Mouse (Mus musculus) kidney, adult 8-10 months (tissue): ENCODE results near the gene Carhsp1.

Experiments used
- DNase-seq, 2 experiments: peaks; one replicate each; pipeline ENCODE4 v3.0.0; 2022

Gene Carhsp1

DNA sequence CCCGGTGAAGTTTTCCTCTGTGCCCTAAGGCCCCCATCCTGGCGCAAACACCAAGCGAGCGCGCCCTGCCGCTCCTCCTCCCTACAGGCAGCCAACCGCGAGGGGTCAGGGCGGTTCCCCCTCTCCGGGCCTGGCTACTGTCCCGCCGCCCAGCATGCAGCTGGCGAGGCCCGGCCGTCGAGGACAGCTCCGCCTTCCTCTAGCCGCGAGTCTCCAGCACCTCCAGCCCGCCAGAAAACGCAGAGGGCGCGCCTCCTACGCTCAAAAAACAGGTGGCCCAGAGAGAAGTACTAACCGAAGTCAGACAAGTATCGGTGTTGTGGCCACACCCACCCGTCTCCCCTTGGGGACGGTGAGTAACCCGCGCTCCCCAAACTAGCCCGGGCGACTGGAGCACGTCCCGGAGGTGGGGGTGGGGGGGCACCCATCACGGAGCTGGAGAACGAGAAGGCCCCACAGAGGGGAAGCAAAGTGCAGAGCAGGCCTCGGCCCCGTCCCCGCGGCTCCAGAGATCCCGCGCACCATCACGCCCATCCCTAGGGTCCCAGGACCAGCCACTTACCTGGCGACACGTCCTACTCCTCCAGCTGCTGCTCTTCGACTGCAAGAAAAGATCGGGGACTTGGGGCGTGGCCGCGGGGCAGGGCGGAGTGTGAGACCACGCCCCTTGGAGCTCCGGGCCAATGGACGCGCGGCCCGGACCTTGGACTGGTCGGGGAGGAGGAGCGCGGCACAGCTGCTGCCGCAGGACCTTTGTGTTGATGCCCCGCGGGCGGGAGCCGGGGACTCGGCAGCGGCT, at the start of gene Carhsp1:
Gene Carhsp1, minus strand, starts transcription at position 605 of the 799 bp plus-strand sequence.
- peak; percentile 96 to 97 for DNase-seq

DNA sequence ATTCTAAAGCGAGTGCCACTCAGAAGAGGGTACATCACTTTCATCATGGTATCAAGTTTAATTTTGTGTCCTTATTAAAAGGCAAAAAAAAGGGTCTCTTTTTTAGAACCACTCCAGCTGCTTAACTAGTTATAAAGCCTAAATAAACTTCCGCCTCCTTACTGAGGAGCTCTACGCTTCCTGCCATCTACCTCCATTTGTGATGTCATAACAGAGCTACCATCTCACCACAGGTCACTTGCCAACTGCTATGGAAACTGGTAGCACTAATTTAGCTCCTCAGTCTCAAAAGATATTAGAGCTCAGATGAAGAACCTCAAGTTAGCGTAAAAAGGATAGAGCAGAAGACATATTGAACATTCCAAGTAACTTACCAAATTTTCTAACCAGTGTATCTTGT, 48.5 kb upstream of the Carhsp1 start:
- DNase-seq, result no peak

DNA sequence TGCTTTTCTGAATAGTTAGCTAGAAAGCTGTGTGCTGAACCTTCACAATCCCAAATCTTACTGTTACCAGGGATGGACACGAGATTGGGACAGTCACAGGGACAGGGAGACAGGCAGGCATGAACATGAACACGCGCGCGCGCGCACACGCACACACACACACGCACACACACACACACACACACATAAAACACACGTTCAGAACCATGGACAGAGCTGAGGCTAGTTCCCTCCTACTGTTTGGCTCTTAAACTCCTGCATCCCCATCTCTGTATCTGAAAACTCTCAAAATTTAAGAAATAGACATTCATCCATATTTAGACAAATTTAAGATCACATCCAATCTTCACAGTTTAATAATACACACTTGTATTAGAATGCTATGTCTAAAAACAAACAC, 45.8 kb upstream of the Carhsp1 start:
- DNase-seq, result no peak

DNA sequence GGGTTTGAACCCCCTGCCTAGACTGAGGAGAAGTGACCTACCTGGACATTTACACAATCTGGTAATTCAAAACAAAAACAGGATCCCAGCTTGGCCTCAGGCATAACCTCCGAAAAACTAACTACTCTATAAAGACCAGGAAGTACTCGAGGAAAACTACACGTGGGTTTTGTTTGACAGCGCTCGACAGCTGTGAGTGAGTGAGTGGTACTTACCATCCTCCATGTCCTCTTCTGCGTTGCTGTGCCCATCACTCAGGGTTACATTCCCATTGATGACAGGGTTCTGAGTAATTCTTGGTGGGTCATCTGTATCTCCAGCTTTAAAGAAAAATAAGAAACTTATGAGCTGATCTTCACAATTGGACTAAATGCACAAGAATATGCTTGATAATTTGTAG, 44.3 kb upstream of the Carhsp1 start:
- DNase-seq, result no peak

DNA sequence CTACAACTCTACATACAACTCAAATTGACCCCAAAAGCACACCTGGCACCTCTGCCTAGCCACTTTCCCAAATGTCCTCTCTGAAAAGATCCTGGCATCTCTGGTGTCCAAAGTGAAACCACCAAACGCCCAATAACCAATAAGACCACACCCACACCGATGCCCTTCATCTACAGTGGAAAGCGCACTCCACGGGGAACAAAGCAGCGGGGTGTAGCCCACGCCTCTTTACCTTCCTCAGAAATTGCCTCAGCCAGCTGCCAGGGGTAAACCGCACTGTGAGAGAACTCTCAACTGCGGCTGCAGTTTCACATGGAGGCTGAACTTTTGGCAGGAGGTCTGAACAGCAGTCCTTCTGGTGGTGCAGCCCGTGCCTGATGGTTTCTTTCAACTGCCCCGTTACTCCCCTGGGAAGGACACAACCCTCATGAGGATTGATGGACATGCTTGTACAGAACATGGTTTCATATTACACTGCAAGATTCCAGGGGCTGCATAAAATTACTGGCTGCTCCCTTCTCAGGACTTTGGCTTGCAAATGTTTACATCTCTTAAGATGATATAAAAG, 43.6 kb upstream of the Carhsp1 start:
- DNase-seq, result no peak

DNA sequence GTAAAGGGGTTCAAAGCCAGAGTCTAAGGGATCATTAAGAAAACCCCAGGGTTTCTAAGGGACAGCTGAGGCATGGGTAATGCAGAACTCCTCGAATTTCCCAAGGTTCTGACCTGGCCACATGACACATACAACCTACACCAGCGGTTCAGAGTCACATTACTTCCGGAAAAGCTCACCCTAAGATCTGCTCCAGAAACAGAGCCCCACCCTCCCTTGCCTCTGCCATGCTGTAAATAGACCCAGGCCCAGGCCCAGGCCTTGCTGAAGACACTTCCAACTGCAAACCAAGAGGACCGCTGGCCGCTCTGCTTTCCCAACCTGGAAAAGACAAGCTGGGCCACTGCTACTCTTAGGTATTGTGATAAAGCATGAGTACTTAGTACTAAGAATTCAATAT, 42.9 kb upstream of the Carhsp1 start:
- no peak for DNase-seq

DNA sequence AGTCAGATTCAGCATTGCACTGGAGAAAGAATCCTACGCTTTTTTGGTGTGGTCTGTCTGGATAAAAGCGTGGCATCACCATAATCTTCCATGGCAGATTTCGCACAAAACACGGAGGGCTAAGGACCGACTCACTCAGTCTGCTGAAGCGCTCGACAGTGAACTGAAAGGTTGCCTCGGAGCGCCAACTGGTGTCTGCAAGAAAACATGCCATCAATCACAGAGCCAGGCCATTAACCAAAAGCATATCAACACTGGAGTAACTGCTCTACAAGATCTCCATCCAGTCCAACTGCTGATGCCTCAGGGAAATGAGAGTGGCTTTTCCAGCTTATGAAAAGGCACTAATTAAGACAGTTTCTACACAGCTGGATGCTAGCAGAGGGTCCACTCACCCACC, 40.0 kb upstream of the Carhsp1 start:
- no peak for DNase-seq

DNA sequence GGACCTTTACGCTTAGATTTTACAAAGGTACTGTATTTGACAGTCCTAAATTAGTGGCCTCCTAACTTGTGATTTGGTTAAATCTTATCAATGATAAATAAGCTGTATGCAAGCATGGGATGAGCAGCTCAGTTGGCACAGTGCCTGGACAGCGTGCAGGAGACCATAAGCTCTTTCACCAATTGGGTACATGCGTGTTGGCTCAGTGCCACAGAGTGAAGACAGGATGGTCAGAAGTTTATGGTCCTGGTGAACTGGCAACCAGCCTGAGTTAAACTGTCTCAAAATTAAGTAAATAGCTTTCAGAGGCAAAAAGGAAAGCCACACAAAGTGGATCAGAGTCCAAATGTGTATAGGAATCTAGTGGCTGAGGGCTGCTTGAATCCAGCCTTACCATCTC, 28.6 kb upstream of the Carhsp1 start:
- peak; percentile 71 to 80 for DNase-seq

DNA sequence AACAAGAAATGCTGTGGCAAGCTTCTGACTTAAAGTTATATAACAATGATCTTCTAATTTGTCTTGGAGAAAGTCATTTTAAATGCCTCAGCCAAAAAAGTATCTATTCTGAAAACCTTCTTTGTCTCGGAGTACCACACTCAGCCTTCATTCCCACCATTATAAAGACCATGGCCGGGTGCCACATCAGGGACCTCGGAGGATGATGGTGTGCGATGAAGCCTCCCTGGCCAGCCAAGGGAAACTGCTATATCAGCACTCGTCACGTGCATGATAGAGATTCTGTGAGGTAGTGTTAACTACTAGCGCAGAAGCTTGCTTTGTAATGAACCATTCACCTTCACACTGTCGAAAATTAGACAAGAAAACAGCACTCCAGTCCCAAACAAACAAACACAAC, 27.6 kb upstream of the Carhsp1 start:
- DNase-seq, result no peak

DNA sequence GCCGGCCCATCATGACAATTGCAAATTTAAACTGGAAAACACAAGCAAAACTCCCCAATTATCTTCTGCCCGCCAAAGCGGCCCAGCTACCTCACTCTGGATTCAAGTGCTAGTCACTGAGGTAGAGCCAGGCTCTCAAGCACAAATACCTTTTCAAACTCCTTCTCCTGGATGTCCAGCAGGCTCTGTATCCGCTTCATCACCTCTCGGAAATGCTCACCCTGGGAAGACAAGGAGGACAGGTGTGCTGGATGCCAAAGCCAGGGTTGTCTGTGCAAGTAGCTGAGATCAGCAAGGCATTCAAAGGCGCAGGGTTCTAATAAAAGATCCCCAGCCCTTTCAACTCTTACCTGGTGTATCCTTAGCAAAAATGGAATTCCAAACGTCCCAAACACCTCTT, 19.3 kb upstream of the Carhsp1 start:
- DNase-seq, result no peak

DNA sequence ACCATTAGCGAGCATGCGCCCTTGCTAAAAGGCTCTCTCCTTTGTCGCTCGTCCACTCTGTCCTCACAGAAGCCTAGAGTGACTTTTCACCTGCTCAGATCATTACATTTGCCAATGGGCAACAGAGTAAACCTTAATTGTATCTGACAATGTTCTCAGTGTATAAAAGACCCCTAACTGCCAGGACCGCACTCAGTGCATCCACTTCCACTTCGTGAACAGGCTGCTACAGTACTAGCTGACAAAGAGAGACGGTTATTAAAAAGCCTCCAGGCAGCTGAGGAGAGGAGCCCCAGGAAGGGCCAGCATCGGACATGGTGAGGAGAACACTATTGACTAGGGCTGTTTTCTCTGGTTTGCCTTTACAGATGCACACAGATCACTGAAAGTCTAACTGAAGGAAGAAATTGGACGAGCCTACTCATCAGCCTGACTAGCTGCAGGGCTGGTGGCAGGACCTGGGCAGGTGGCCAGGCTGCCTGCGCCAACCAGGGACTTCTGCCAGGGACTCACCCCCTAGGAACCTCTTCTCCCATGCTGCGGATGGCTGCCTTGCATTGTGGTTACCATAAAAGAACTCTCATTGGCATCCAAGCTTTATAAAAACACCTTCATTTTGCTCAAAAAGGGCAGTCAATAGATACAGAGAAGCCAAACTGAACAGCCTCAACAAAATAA, 18.2 kb upstream of the Carhsp1 start:
- peak; percentile 60 to 78 for DNase-seq

DNA sequence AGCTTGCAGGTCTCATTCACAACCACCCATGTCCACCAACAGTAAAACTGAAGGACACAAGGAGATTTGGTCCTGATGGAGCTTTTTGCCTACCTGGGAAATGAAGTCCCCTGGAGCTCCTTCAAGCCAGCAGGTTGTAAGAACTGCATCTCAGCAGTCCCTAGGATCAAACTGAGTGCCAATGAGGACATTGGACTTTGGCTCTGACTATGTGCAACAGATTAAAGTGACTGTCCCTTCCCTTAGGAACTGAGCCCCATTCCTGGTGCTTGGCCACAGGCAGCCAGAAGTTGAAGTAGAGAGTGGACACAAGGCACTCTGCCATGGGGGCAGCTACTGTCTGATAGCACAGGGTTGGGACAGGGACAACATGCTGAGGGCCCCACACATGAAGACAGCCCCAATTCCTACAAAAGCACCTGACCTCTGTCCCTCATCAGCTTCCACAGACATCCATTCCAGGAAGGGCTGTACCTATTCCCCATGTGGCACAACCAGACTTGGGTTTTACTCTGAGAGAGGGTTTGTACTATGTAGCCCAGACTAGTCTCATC, 15.7 kb upstream of the Carhsp1 start:
- no peak for DNase-seq

DNA sequence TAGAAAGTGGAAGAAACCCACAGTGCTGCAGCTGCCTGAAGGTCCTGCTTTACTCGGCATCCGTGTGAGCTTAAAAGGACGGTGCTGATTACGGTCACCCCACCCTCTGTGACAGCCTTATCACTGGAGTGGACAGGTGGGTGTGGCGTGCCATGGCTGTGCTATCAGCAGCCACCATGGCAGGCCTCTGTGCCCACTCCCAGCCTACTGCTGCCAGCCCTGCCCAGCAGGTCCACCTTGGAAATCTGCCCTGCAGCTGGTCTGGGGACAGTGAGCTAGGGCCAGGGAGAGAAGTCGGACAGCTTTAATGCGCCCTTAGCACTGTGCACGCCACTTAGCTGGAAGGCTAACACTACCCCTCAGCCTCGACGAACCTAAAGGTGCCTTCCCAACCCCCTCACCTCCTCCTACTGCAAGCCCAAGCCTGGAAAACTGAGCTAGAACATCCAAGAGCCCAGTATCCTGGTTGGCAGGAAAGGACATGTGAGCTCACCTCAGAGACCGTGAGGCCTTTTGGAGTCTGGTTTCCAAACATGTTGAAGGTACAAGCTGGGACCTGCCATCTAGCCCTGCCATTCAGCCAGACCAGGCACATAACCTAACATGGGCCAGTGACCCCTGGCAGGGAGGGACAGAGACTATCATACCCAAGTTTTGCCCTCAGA, 15.0 kb upstream of the Carhsp1 start:
- no peak for DNase-seq

DNA sequence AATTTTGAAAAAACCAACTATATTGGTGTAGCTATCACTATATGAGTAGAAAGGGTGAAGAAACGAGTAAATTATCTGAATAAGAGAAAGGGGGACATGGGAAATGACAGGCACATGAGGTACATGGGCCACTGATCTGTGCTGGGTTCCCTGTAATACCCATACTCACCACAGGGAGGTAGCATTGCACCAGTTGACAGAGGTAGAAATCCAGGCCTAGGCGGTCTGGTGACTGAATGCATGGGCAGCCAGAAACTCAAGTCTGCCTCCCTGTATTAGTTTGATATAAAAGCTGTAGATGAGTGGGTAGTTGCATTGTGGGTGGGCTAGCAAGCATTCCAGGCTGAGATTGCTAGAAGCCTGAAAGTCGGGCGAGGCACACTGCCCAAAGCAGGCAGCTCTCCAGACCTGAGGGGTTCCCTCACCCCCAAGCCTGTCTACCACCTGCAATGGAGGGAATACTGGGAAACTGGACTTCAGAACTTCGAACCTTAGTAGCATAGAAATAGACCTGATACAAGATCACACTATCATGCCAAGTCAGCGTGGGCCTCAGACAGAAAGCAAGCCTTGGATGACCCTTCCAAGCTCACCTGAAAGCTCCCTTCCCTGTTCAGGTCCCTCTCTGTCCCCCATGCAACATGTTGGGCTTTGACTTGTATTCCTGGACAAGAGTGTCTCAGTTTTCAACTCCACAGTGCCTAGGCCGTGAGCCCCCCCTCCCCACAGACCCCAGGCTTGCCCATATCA, 14.3 kb upstream of the Carhsp1 start:
- DNase-seq, result peak; percentile 61 to 82

DNA sequence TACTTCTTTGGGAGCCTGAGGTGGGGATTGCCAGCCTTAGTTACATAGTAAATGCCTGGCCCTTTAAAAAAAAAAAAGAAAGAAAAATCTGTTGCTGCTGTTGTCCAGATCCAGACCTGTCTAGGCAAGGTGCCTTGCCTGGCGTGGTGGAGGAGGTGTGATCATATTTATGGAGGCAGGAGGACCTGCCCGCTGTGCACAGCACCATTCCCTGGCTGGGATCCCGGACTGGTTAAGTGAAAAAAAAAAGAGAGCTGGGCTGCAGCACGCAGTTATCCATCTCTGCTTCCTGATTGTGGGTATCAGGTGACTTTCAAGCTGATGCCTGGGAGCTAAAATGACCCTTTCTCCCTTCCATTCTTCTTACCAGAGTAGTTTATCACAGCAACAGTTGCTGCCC, 13.1 kb upstream of the Carhsp1 start:
- peak in 1 of 2 experiments; percentile 38 for DNase-seq

DNA sequence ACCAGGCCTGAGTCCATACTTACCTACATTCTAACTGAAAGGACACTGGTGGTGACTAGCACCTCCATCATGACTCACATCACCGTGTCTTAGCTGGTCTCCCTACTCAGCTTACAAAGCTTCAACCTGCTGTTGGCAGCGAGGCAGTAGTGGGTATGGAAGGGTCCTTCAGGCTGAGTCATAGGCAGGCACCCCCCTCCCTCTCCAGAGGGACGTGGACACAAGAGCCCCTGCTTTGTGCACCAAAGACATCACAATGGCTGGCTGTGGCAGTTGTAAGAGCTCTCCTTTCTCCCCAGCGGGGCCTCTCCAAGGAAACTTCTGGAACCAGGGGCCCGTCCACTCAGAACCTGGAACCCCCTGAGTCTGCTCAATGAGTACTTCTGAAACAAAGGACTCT, 8.5 kb upstream of the Carhsp1 start, which contains the start of gene Gm5767:
Gene Gm5767, plus strand, starts transcription at position 301 of the 400 bp plus-strand sequence.
- no peak for DNase-seq

DNA sequence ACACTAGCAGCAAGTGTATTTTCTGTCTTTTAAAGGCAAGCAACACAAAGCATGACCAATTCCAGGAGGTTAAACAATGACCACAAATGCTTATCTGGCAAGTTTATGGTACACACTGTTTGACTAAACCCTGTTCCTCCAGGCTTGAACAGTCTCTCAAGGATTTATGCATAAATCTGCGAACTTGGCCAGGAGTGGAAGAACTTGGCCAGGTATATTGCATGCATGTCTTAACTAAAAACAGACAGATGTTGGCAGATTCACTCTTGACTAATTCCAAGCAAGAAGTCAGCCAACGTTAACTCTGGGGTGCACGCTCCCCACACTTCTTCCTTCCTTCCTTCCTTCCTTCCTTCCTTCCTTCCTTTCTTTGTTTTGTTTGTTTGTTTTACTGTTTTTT, 7.8 kb upstream of the Carhsp1 start:
- no peak for DNase-seq

DNA sequence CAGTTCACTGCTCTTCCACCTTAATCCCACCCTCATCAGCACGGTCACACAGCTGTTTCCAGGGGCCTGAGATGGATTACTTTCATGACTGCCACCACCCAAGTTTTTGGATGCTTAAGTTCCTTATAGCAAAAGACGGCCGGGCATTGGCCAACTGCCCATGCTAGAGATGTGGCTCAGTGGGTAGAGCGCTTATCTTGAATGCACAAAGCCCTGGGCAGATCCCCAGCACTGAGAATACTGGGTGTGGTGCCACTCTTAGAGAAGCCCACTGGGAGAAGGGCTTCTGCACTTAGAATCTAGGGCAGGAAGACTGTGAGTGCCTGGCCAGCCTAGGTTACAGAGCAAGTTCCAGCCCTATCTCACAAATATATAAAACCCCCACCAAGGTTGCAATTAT, 6.7 kb upstream of the Carhsp1 start:
- no peak for DNase-seq

DNA sequence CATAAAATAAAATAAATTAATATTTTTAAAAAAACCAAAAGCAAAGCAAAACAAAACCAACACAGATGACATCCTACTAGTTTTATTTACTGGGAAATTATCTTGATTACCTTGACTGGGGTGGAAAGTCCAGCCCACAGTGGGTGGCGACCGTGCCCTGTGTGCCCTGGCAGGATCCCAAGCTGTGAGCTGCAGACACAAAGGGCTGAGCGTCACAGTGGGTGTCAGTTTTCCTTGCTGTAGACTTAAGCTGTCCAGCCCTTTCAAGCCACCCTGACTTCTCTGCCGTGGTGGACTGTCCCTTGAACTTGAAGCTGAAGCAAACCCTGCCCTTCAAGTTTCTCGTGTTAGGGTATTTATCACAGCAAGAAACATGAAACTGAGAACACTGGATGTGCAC, 6.1 kb upstream of the Carhsp1 start:
- no peak for DNase-seq

DNA sequence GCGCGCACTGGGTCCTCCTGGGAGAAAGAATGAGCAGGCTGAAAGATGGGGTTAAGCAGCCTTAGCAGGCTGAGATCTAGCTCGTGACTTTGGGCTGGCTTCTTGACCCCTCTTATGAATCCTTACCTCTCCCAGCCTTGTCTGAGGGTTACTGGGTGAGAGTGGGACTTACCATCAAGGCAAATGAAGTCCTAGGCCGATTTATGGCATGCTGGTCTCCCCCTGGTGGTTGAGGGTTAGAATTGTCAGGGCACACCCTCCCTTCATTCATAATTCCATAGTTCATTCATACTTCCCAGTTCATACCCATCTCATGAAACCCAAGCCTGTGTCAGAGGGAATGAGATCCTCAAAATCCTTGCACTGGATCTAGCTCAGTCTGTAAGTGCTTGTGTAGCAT, 4.8 kb upstream of the Carhsp1 start:
- DNase-seq, result no peak

DNA sequence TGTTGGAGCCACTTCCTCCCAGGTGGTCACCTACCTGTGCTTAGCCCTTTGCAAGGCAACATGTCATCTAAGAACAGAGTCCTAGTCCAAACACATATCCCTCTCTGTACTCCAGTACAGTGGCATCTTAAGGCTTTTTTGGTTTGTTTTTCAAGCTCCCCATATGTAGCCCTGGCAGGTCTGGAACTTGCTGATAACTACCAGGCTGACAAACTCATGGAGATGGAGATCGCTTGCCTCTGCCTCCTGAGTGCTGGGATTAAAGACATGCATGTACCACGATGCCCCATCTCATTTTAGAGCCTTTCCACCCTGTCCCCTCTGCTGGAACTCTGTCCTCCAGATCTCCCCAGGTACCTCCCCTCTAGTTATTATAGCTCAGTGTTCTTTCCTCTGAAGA, 4.3 kb upstream of the Carhsp1 start:
- DNase-seq, result no peak

DNA sequence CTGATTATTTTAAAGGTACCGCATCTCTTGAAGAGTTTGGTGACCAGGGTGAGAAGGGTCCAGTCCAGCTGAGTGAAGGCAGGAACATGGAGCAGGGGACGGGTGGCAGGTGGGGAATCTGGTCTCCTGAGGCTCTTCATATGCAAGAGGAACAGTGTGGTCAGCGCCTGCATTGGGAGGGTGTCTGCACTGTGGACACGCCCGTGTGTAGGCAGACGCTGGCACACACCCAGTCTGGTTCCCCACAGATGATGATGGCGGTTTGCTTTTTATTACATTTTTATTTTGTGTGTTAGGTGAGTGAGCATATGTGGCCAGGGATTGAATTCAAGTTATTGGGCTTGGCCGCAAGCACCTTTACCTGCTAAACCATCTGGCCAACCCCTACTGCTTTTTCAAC, 3.6 kb upstream of the Carhsp1 start:
- DNase-seq, result no peak

DNA sequence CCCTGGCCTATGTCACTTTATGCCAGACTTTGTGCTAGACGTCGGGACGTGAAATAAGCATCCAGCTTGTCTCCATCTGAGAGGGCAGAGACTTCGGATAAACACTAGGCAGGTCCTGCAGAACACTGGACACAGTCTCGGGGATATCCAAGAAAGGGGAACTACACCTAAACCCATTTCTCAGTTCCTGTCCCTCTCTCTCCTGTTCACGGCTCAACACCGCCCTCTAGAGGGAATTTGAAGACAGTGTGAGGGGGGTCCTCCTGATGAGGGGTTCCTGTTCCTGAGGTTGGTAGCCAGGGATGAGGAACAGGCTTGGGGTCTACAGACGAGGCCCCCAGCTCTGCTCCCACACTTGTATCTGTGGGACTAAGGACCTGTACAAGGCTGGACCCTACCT, 2.2 kb upstream of the Carhsp1 start:
- DNase-seq, result peak in 1 of 2 experiments; percentile 46
